Mouse (Mus musculus) thymus, adult 2 months (tissue): ENCODE measurements around the gene Gstt3.

Source experiments
- CTCF ChIP-seq: fragments of 200-500 bp; IDR thresholded peaks from 2 replicates; pipeline ENCODE4 v1.5.1; 2012; ENCODE audit warnings: mild to moderate bottlenecking, control low read depth, low read length, moderate library complexity, borderline replicate concordance; ENCODE audit not compliant: control insufficient read depth, poor library complexity, insufficient read depth; ENCODE audit errors: extremely low read depth
- POLR2A ChIP-seq: fragments of 200-500 bp; IDR thresholded peaks from 2 replicates; pipeline ENCODE4 v1.6.1; 2012; ENCODE audit warnings: mild to moderate bottlenecking, low read length, control low read depth, moderate library complexity; ENCODE audit not compliant: control insufficient read depth, poor library complexity, insufficient read depth; ENCODE audit errors: extremely low read depth

- no peak for TF ChIP-seq CTCF
- no peak for TF ChIP-seq POLR2A
Measured at GRCm38 (mm10) chr10:75828500-75828931, 47.3 kb upstream of the Gstt3 start.
